In the genomic region with DNA sequence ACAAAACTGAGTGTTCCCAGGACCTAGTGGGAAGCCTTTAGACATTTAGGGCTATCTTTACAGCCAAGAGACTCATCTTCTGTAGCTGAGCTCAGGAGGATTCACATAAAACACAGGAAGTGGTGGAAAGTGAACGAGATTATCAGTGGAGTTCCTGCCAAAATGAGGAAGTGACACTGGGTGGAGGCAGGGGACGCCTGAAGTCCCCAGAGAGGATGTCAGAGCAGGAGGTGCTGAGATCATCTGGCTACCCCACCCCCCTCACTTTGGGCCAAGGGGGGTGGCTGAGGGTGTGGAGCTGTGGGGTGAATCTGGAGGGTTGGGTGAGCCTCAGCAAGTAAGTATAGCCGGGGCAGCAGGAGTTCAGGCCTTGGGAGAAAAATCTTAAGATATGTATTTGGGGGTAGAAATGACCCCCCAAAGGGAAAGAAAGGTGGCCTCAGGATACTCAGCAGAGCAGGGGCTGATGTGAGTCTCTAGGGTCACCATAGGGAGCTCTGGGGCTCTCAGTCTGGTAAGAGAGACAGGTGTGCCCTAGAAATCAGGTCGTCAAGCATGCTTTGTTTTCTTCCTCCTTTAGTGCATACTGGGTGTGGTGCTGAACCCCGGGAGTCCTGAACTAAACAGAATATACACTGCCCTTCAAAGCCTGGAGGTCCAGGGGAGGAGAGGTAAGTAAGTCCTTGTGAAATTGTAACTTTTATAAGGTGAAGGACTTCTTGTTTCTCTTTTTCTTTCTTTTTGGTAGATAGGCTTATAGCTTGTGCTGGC, we compare ENCODE assay signal across 1 mouse cellular context.
A peak's percentile ranks its signal among the peaks of the same experiment; 100 is the strongest.
TF ChIP-seq lines count a peak whose summit lies in the region.

No protein-coding gene starts in this region.

TF ChIP-seq in MEL, 35 proteins besides CTCF, POLR2A, EP300 and RAD21 (continued from another document):
- TF ChIP-seq USF2 (IDR thresholded peaks at IDR 0.05; ENCODE audit: borderline replicate concordance in 1 of 2, insufficient read depth in 1 of 2, low read depth in 1 of 2, low read length in 2 of 2) (no peak), UBTF (IDR thresholded peaks at IDR 0.05; ENCODE audit: borderline replicate concordance, insufficient read depth, low read depth, low read length) (no peak), KAT2A (conservative IDR thresholded peaks at IDR 0.05; ENCODE audit: low read depth, low read length) (peak; percentile 40; the same call in 1 of the 2 replicates), GABPA (IDR thresholded peaks at IDR 0.05; ENCODE audit: low read depth, low read length) (no peak), MXI1 (IDR thresholded peaks at IDR 0.05; ENCODE audit: low read depth, low read length) (peak; percentile 70), MAFK (IDR thresholded peaks at IDR 0.05; ENCODE audit: borderline replicate concordance, low read depth, low read length) (0 out of 2 replicates have a peak, but pooled peaks have one; percentile 34), JUND (IDR thresholded peaks at IDR 0.05; ENCODE audit: low read depth, low read length) (peak; percentile 82), SIN3A (IDR thresholded peaks at IDR 0.05; ENCODE audit: low read length) (peak; percentile 90), ETS1 (IDR thresholded peaks at IDR 0.05; ENCODE audit: low read depth, low read length) (peak; percentile 97), NELFE (IDR thresholded peaks at IDR 0.05; ENCODE audit: low read depth, low read length) (peak; percentile 33), TBP (IDR thresholded peaks at IDR 0.05; ENCODE audit: low read depth, low read length) (peak; percentile 87), MYB (IDR thresholded peaks at IDR 0.05; ENCODE audit: low read depth, low read length) (0 out of 2 replicates have a peak, but pooled peaks have one; percentile 18), POLR2AphosphoS5 (IDR thresholded peaks at IDR 0.05; ENCODE audit: borderline replicate concordance, low read depth, low read length) (no peak)
